Mouse (Mus musculus) left cerebral cortex, adult 11 months (tissue): Measurements from ENCODE around the gene Sgms2.
"Not testable (repeated sequence)": the region's sequence is repeated elsewhere in the genome, so short reads cannot be mapped to it uniquely, and the experiment has no call there.

Experiments used
- DNase-seq: peaks from one replicate; pipeline ENCODE4 v3.0.0; 2022; ENCODE audit warnings: low spot score

The Sgms2 gene

DNA sequence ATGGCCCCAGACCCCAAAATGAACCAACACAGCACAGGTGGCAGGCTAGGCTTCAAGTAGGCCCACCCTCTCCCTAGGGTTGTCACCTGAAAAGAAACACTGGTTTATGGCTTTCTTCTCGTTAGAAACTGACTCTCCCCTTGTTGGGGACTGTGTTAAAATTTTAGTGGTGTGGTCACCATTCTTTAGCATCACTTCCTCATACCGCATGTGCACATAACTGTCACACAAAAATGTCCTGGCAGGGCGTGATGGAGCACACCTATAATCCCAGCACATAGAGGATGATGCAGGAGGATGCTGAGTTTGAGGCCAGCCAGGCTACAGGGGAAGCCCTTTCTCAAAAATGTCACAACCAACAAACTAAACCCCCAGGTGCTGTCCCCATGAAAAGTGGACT, 133.6 kb downstream of the Sgms2 start:
- DNase-seq: no peak

DNA sequence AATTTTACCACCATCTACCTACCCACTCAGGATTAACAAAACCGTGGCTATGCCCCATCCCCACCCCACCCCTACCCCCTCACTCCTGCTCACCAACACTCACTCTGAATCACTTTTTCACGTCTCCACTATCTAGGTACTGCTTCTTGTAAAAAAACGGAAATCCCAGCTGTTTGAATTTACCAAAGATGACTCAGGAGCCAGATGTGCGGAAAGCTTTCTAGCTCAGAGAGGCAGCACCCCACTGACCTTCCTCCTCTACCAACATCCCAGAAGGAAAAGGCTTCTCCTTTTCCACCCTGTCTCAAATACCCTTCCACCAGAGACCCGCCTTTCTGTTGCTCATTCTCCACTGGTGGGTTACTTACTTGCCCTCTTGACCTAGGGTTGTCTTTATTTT, 135.2 kb downstream of the Sgms2 start:
- DNase-seq: no peak

DNA sequence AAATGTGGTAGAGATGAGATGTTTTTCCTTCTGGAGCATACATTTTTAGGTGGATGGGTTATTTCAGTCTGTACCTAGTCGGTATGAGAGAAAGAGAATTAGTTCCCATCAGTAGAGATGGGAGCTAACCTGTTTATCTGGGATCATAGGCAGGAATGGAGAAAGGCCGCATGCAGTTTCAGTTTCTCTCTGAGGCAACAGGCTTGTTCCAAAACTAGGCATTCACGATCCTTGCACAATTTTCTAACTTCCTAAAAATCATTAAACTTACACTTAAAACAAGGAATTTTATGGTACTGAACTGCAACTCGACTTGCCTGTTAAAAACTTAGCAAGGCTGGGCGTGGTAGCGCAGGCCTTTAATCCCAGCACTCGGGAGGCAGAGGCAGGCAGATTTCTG, 140.7 kb downstream of the Sgms2 start:
- DNase-seq: no peak

DNA sequence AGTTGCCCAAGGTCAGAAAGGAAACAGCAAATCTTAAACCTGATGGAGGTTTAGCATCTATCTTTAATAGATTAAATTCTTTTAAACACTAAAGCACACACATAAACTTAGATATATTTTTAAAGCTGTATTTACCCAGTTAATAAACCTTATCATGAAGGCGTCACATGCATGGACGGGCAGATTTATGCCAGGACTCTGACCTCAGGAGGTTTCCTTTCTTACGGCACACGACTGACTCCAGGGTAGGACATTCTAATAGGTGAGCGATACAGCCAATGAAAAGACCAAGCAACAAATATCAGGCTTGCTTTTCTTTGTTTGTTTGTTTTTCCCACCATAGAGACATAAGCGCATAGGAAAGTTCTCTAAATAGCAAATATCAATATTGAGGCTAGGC, 142.2 kb downstream of the Sgms2 start:
- DNase-seq: no peak

DNA sequence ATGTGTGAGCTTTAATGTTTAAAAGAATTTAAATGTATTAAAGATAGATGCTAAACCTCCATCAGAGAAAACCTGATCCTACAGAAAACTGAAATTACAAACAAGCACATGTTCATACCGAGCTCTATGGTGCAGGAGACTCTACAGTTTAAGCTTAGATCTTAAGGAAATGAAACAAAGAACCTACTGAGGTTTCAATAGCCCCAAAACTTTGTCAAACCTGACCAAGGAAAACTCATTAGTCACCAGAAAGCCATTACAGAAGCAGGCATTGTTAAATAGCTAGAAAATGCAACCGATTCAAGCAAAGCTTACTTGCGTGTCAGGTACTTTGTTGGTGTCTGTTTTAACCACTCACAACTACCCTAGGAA, 142.6 kb downstream of the Sgms2 start:
- DNase-seq: no peak

DNA sequence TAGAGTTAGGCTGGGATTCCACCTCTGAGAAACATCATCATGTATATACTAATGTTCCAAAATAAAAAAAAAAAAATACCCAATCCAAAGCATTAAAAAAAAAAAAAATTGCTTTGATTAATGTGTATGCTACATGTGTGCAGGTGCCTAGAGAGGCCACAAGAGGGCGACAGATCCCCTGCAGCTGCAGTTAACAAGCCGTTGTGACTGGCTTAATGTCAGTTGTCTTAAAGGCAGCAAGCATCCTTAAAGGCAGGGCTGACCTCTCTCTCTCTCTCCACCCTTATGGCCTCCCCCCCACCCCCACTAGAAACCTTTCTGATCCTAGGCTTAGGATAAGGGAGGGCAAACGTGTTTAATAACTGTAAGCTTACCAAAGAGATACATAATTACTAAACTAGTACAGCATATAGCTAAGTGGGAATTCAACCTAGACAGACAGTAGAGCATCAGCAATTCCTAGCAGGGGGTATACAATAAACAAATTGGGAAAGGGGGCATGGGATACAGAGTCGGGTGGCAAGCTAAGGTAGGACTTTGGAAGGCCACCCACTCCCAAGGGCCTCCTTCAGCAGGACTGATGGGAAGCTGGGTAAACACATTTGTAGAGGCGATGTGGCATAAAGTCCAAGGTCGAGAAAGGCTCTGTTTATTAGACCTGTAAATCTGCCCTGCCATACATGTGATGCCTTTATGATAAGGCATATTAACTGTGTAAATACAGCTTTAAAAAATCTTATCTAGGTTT, 143.2 kb downstream of the Sgms2 start:
- DNase-seq: no peak

DNA sequence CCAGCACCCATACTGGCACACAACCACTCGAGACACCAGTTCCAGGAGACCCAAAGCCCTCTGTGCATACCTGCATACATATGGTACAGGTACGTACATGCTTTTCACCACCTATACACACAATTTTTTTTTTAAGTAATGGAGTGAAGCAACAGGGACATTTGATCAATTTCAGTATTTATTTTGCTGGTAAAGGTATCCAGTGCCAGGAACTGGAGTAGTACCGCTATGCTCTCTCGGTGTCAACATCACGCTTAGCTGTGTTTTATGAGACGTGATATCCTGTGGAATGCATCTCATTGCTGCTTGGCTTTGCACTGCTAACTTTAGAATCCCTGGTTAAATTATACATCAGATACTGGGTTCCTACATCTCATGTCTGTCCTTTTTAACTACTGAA, 145.3 kb downstream of the Sgms2 start:
- DNase-seq: no peak

DNA sequence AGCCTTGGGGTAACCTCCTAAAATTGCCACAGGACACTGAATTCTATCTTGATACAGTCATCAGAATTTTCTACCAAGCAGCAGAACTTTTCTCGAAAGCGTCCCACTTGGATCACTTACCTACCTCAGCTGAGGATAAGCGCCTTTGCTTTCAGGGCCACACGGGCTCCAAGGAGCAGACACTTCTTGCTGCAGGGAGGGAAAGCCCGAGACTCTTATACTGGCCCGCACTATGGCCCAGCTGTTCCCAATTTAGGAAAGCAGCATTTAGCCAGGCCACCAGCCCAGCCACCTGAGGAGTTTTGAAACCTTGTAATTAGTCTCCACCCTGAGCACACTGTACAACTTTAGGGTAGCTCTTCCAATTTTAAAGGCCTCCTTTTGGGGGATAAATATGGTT, 147.9 kb downstream of the Sgms2 start:
- no peak for DNase-seq

DNA sequence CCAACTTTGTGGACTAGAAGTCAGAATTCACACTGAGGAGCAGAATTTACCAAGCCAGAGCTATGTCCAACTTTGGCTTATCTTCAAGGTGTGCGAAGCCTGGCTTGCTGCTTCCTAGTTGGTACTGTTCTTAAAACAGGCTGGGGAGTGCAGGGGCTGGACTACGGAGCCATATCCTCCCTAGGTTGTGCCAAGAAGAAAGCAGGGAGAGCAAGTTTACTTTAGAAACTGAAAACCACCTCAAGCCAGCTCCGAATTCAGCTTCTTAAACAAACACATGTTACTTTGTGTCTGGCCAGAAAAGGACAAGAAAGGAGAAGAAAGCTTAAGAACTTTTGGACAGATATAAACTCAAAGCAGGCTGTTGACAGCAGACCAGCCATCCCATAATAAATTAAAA, 150.3 kb downstream of the Sgms2 start:
- no peak for DNase-seq

DNA sequence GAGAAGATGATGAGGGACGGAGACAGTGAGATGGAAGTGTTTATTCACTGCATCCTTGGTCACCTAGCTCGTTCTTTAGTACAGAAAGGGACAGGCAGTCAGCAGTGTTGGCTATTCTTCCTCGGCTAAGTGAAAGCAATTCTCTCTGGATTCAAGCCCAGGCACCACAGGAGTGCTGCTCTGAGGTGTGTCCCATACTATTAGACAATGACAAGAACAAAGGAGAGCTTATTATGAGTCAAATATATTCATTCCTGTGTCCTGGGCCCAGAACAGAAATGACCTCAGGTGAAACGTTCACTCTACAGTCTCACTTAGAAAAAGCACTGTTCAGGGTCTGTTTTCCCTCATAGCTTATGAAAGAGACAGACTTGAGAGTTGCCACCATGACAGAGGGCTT, 151.9 kb downstream of the Sgms2 start:
- DNase-seq: no peak

DNA sequence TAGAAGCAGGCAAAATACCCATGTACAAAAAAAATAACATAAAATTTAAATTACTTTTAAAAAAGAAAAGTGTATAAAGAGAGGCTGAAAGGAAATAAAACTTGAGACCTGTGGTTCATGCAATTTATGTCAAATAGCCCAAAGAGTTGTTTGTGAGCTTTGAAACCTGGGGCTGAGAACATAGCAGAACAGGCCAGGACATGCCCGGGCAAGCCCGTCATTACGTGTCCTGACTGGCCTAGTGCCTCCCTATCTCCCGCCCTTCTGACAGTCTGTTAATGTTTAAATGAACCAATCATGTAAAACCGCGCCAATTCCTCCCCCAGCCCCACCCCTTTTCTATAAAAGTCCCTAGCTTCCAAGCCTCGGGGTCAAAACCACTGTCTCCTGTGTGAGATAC, 153.5 kb downstream of the Sgms2 start:
- DNase-seq: not testable (repeated sequence)

DNA sequence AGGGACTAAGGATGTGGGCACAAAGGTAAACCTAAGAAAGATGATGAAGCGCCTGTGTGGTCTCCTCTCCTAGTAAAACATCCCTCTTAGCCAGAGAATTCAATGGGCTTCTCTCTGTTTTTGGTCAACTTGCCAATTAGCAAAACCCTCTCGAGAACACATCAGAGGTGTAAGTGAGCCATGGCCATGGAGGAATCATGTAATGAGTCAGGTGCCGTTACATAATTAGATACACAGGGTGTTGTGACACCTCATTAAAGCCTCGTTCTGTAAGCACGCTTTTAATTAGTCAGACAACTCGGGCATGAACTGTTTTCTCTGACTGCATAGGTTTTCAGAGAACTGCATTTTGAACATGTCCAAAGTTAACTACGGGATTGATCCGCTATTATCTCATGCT, 154.6 kb downstream of the Sgms2 start:
- no peak for DNase-seq

DNA sequence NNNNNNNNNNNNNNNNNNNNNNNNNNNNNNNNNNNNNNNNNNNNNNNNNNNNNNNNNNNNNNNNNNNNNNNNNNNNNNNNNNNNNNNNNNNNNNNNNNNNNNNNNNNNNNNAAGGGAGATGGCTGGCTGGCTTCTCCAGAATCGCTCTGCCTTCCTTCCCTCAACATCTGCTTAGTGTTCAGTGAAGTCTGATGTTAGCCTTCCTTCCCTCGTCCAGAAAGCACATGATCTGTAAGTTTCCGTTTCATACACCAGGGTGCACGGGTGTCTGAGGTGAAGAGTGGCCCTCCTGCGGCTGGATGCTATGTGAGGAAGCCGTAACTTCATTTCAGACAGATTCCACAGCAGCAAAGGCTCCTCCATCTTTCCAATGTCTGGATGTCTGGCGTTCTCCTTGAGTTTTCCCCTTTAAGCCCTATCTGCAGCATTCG, 156.1 kb downstream of the Sgms2 start:
- no peak for DNase-seq

DNA sequence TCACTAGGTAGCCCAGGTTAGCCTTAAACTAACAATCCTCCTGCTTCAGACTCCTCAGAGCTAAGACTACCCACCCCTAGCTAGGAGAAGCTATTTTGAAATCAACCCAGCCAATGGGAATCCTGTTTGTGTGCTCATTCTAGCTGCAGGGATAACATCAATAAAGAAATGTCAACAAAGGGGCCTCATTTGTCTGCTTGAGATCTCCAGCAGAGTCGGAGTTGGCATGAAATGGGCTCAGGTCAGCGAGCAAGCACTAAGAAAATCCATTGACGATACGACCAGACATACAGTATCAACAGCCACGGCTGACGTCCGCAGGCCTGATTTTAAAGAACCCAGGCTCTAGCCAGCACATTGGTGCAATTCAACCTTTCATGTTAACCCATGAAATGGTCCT, 164.0 kb downstream of the Sgms2 start:
- no peak for DNase-seq

DNA sequence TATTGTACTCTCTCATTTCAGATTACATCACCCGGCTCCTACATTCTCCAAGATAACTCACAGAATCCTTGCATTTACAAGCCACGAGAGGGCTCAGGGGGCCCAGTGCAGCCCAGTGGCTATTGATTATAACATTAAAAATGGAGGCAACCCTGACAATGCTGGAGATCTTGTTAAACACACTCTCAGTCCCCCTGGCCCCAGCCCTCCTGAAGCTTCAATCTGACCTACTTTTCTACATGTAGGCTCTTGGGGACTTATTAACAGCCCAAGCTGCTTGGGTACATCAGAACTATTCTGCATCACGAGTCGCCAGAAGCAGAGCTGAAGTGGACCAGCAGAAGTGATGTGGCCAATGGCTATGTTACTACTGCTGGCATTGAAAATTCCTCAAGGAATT, 164.6 kb downstream of the Sgms2 start:
- no peak for DNase-seq

DNA sequence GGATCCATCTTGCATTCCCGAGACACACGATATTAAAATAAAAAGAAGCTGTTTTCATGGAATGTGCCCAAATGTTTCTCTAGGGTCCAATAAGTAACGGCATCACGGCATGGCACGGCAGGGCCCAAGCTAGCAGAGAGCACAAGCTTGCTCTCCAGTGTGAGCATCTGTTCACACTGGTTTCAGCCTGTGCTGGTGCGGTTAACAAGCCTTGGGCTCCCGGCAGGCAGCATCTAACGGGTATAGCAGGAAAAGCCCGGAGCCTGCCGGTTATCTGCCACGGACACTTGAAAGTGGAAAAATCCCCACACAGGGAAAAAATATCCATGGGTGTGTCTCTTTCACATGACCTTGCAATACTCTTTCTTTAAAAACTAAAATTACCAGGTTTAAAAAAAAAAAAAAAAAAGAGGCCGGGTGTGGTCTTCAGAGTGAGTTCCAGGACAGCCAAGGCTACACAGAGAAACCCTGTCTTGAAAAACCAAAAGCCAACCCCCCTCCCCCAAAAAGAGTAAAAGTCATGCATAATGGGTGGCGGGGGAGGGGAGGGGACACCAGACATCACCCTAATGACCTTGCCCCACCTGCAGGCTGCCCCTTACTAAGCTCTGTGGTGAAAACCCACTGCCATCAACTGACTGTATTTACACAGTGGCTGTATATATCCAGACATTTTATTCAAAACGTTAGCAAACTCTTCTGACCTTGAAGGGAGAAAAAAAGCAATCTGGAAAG, 169.0 kb downstream of the Sgms2 start:
- no peak for DNase-seq

DNA sequence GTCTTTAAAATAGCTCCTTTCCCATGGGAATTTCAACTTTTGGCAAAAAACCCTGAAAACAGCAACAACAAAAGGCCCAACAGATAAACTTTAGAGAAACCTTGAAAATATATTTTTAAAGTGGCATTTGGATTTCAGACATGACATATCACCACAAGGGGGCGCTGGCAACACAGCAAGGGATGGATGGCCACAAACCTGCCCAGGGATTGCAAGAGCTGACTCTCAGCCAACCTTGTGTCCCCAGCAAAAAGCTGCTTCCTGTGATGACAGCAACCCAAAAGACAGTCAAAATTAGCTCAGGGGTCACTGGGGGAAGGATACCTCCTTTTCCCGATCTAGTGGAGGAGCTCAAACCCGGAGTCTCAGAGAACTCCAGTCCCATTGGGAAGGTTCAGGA, 171.0 kb downstream of the Sgms2 start:
- DNase-seq: peak; percentile 43

DNA sequence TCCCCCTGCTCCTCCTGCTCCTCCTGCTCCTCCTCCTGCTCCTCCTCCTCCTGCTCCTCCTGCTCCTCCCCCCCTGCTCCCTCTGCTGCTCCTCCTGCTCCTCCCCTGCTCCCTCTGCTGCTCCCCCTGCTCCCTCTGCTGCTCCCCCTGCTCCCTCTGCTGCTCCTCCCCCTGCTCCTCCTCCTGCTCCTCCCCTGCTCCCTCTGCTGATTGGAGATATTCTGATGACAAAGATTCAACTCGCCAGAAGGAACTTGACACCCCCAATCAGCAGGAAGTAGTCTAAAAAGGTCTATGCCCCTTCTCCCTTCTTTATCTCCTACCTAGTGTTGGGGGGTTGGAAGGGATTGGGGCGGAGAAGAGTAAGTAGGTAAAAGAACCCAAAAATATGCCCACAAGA, 173.0 kb downstream of the Sgms2 start:
- no peak for DNase-seq

DNA sequence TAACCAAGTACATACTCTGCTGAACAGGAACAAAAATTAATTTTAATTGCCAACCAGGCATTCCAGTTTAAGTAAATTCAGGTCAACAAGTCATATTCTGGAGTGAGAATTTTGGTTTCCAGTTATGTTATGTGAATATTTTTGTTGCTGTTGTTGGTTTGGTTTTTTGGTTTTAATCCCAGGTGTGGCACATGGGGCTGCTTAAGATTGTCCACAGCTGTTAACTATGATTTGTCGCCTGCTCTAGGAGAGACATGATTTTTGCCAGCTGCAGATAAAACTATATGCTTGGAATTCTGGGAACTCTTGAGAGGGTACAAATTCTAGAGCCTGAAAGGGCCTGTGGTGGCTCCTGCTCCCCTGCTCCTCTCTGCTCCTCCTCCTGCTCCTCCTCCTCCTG, 174.1 kb downstream of the Sgms2 start:
- DNase-seq: no peak

DNA sequence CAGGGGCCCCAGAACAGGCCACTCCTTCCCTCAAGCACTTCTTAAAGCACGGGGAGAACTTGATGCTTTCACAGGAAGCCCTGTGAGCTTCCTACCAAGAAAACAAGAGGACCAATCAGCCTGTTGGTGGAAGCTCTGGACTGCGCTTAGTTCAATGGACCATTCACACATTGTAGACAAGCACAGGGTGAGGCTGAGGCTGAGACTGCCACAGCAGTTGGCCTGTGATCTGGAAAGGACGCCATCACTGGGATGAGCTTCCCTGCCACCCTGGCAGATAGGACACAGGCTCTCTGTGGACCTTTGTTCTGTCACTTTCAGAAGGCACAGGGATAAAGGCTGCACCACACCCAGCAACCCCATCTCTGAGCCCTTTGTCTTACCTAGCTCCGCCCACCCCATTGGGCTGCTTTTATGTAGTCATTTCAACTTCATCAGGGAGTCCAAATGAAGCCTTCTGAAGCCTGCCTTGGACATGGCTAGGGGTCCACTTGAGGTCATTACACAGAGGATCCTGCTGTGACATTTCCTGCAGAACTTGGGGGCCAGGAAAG, 175.2 kb downstream of the Sgms2 start:
- DNase-seq: no peak

DNA sequence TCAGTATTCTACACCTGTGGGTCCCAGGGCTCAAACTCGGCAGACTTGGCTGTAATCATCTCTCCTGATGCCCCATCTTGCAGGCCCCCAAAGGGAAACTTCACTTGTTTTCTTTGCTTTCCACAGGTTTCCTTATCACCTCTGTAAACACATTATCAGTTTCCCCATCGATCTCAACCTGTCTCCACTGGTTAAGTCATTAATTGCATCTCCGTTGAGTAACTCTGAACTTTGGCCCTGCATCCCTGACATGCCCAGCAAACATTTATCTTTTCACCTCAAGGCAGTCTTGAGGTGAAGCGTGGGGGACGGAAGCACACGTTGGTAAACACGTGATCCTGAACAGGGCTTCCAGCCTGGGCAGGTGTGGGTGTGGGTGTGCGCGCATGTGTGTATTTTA, 178.9 kb downstream of the Sgms2 start:
- DNase-seq: no peak

DNA sequence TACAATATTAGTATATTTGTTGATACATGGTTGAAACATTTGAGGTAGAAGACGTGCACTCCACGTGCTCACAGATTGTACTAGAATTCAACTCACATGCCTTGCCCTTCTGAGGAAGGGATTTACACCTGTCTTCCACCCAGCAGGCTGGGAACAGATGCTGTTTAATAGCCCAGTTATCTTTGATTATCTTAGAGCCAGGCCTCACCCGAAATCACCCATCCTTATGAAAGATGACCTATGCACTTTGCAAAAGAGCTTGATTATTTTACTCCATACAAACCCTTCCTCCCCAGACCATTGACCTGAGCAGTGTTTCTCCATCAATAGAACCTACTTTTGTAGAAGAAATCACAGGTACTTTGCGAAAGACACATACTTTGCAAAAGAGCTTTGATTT, 180.6 kb downstream of the Sgms2 start:
- no peak for DNase-seq

DNA sequence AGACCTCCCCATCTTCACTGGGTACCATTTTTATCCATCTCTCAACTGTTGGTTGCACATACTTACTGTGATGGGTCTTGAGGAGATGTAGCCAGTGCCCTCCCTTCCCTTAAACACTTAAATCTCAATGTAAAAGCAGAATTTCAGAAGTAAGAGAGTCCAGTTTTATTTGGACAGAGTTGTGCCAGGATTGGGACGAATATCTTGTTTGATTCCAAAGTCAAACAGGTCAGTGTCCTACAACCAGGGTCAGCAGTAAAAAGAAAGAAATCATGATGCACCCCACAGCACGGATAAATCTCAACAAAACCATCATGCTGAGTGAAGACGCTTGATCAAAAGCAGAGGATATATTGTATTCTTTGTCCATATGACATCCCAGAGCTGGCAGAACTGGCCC, 183.4 kb downstream of the Sgms2 start:
- no peak for DNase-seq

DNA sequence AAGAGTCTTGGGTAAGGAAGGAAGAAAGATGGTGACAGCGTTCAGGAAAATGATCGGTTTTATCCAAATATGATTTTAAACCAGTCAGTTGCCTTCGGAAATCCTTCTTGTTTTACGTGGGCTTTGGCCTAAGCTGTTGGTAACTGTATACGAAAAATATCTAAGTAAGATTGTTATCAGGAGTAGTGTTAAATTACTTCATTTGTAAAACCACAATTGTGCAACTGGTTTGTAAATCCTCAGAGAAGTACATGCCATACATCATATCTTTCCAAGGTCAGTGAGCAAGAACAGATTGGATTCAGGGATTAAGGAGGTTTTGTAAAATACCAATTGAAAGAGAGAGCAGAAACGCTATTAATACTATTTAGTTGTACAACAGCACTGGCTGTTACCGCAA, 185.0 kb downstream of the Sgms2 start:
- no peak for DNase-seq
